Mouse (Mus musculus): ENCODE measurements around the gene Cabp2.
"Not testable (repeated sequence)": the region's sequence is repeated elsewhere in the genome, so short reads cannot be mapped to it uniquely, and the experiment has no call there.

Gene Cabp2

DNA sequence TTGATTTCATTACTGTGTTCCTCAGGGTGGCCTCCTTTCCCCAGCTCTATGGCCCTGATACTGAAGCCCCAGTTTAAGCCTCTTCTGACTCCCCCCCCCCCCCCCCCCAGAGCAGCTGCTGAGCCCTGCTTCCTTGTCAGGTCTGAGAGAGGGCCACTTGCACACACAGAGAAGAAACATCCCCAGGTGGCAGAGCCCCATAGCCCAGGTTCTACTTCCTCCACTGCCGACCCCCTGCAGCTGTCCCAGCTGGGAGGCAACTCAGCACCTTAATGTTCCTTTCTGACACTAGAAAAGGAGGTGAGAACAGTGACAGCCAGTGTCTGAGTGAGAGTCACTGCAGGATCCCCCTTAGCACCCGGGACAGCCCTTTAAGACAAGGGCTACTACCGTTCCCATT is 22.4 kb downstream of the Cabp2 start:
- DNase-seq = no peak

DNA sequence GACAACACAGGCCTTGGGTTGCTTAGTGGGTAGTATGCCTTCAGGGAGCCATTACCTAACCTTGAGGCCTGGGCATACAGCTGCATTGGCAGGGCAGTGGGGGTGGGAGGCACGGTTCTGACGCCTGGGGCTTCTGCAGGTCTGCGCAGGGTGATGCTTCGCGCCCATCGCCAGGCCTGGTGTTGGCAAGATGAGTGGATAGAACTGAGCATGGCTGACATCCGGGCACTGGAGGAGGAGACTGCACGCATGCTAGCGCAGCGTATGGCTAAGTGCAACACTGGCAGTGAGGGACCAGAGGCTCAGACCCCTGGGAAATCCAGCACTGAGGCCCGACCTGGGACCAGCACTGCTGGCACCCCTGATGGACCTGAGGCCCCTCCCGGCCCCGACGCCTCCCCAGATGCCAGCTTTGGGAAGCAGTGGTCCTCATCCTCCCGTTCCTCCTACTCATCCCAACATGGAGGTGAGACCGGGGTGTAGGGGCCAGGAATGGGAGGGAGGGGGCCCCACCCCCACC is 23.4 kb downstream of the Cabp2 start:
- DNase-seq = no peak

DNA sequence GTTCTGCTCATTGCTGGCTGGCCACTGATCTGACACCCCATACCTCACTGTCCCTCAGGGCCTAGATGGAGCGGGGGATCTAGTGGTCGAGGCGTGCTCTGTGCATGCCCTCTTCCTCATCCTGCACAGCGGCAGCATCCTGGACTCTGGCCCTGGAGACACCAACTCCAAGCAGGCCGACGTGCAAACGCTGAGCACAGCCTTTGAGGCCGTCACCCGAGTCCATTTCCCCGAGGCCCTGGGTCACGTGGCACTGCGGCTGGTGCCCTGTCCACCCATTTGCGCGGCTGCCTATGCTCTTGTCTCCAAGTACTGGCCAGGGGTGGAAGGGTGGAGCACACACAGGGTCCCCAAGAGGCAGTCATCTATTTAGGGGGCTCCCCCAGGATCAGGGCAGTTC is 25.3 kb downstream of the Cabp2 start:
- DNase-seq = no peak

DNA sequence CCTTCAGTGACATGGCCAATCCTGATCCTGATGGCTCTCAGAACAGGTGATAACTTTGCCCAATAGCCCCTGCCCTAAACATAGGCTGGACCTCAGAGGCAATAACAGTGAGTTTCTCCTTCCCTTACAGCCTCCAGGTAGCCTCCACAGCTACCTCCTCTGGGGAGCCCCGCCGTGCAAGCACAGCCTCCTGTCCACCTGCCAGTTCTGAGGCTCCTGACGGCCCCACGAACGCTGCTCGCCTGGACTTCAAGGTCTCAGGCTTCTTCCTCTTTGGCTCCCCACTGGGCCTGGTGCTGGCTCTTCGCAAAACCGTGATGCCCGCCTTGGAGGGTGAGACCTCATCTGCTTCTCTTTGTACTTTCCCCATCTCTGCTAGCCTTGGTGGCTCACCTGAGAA is 27.2 kb downstream of the Cabp2 start:
- DNase-seq = no peak

DNA sequence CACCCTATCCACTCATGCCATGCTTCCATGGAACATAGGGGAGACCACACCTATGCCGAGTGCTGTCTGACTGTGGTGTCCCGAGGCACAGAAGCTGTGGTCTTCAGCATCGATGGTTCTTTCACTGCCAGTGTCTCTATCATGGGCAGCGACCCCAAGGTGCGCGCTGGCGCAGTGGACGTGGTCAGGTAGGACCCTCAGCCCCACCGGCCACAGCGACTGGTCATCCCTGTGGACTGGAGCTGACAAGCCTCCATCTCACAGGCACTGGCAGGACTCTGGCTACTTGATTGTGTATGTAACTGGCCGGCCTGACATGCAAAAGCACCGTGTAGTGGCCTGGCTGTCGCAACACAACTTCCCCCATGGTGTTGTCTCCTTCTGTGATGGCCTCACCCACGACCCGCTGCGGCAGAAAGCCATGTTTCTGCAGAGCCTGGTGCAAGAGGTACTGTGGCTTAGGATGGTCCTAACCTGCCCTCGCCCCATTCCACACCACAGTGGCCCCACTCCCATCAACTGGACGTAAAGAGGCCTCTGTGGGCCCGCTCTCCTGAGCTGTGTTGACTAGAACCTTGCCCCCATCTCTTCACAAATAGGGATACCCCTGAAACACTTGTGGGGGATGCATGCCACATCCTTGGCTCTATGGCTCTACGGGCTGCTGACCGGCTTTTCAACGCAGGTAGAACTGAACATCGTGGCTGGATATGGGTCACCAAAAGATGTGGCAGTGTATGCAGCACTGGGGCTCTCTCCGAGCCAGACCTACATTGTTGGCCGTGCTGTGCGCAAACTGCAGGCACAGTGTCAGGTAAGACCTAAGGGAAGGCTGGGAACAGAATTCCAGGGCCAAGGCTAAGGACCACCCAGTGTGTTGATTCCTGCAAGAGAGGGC is 30.9 kb downstream of the Cabp2 start:
- DNase-seq = no peak

DNA sequence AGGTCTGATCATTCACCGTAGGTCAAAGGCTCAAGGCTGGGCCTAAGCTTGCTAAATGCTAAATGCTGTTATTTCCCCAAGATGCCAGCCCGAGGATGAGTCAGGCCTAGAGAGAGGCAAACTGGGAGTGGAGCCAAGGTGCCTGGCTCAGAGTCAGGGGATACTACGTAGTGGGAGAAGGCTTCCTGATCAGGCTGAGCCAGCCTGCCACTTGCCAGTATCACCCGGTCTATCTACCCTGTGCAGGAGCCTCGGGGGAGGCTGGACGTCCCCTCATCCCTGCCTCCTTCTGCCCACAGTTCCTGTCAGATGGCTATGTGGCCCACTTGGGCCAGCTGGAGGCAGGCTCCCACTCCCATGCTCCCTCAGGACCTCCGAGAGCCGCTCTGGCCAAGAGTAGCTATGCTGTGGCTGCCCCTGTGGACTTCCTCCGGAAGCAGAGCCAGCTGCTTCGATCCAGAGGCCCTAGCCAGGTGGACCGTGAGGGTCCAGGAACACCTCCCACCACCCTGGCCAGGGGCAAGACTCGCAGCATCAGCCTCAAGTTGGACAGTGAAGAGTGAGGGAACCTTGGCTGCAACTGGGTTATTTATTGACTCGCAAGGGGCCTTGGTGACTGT is 31.9 kb downstream of the Cabp2 start:
- DNase-seq = no peak

DNA sequence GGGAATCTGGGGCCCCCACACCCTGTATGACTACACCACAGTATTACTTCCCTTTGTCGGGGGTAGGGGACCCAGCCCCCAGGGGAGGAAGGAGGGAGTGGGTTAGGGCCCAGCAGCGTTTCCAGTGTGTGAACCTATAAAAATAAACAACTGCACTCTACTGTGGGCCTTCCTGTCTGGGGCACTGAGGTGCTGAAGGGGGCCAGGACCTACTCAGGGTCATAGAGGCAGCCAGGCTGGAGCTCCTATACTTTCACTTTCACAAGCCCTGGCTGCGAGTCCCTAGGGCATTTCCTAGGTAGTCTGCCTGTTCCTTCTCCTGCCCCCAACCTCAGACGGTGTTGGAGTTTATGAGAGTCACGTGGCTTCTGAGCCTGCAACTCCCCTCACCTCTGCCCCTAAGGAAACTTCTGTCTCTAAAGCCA is 32.4 kb downstream of the Cabp2 start:
- DNase-seq = no peak

DNA sequence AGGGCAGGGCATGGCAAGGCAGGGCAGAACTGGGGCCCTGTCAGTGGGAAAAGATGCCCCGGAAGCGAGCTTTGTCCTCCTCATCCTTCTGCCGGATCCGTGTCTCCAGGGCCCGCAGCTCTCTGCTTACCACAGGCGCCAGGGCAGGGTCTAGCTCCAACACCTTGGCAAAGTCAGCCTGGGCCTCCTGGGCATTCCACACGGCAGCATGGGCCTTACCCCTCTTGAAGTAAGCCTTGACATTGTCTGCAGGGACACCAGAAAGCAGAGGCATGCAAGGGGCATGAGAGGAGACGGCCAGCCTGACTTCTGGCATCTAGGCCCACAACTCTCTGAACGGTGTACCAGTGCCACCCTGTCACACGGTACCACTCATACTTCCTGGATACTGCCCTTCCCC is 33.2 kb downstream of the Cabp2 start:
- no peak for DNase-seq

DNA sequence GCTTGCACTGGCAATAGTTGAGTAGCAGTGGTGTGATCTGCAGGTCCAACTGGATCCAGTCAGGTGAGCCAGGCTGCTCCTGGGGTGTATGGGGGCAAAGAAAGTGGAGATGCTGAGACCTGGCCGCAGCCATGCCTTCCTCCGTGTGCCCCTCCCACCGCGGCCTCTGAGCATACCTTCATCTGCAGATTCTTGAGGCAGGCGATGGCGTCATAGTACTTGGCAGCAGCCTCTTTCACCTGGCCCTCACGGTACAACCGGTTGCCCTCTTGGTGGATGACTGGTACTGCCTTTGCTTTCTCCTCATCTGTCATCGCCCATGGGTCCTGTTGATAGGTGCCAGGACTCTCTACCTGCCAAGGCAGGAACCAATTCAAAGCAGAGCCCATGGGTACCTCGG is 33.8 kb downstream of the Cabp2 start:
- DNase-seq = no peak

DNA sequence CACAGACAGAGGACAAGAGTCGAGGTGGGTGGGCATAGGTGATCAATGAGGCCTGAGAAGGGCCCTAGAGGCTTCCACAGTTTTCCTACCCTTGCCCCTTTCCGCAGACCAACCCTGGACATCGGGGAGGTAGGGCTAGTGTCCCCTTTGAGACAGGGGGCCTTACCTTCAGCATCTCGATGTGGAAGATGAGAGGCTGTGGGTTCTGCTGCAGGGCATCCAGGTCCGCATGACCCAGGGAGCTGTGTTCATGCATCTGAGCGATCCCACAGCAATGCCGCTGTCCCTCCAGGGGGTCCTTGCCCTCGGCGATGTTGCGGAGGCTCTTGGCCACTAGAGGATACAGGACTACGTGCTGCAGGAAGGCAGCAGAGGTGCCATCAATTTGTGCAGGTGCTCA is 34.4 kb downstream of the Cabp2 start:
- DNase-seq = no peak

DNA sequence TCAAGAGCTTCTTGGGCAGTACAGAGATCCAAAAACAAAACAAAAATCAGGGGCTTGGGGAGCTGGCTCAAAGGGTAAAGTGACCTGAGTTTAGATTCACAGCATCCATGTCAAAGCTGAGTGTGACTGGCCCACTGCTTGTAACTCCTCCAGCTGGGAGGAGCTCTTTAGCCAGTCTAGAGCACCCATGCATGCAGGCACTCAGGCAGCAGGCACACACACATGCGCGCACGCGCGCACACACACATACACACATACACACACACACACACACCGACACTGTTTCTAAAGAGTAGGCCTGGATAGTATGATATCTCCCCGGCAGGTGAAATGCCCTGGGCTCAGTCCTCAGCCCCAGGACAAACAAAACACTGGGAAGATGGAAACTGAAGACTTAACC is 35.6 kb downstream of the Cabp2 start:
- DNase-seq = no peak

DNA sequence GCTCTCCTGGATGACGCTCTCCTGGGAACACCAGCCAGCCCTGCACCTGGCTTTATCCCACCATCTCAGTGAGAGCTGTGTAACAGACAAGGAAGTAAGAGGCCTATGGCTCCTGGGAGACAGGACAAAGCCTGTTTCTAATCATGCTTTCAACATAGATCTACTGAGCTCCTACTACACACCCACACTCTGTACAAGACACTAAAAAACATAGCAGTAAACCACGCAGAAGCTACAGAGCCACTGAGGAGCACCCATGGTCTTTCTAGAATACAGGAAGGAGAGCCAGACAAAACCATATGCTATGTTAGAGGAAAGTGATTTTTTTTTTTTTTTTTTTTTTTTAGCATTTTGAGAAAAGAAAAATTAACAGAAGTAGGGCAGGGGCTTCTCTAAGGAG is 37.0 kb downstream of the Cabp2 start:
- DNase-seq = no peak

DNA sequence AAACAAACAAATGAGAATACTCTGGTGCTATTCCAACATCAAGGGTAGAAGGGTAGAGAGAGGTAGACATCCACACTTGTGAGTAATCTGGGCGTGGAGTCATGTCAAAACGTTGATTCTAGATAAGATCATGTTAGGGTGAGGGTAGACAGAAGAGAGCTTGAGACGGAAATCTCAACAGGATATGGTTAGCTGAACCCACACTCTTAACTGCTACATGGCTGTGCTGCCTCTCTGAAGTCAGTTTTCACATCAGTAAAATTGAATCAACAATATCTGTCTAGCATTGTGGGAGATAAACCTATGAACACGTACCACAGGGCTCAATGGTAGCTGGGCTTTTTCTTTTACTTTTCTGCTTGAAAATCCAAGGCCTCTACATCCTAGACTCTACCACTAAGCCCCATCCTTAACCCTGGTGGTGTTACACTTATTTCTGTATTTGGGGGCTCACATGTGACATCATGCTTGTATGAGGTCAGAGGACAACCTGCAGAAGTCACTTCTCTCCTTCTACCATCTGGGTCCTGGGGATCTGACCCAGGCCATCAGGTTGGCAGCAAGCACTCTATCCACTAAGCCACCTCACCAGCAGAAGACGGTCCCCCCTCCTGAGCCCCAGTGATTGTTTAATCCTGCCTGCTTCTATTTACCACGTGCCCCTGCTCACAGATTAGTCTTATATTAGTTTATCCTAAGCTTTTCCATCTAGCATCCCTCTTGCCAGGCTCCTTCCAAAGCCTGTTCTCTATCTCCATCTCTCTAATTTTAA is 38.5 kb downstream of the Cabp2 start:
- peak; percentile 39 for DNase-seq

DNA sequence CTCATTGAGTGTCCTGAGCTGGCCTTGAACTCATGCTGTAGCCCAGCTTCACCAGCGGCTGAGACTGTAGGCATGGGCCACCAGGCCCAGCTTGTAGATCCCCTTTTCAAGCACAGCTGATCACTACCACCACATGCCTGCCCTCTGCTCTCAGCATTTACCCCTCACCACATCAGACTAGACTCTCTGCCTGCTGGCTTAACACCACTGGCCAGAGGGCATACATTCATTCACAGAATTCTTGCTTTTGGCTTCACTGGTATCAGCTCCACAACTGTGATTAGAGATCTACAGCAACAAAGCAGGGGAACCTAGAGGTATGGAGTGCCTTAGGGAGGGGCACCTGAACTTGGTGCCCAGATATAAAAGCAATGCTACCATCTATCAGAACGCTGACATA is 39.1 kb downstream of the Cabp2 start:
- DNase-seq = no peak

DNA sequence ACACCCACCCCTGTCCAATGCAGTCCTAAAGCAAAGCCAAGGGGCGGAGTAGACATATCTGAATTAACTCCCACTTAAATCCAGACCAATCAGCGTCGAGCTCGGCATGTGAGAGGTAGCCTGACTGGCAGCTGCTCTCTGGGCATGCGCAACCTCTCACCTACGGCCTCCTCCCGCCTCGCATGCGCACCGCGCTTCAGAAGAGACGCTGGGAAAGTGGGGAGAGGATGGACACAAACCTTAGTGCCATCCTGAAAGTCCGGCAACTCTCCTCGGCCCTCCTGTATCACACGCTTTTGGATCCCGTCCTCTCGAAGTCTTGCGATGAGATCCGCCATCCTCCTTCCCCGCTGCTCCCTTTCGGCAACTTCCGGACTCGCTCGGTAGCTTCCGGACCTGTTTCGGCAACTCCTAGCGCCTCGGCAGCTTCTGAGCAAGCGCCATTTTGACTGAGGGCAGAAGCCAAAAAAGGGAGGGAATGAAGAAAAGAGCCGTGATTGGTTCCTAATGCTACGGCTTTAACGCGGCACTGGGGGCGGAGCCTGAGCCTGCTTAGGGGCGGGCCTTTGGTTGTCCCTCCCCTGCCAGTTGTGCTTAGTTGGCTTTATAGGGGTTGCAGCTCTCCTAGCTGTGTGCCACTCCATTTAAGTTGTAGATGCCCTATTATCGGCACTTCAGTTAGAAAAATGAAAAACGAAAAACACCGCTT is 39.9 kb downstream of the Cabp2 start:
- DNase-seq = peak; percentile 99

DNA sequence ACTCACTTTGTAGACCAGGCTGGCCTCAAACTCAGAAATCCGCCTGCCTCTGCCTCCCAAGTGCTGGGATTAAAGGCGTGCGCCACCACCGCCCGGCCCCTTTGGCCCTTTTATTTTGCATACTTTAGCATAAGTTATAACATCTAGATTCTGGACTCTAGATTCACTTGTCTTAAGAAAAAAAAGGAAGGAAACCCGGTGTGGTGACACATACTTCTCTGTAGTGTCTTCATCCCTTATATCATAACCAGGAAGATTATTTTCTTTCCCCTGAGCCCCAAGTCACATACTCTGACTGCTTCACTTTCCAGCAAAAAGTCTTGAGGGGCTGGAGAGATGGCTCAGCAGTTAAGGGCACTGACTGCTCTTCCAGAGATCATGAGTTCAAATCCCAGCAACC is 40.5 kb downstream of the Cabp2 start:
- DNase-seq = not testable (repeated sequence)

DNA sequence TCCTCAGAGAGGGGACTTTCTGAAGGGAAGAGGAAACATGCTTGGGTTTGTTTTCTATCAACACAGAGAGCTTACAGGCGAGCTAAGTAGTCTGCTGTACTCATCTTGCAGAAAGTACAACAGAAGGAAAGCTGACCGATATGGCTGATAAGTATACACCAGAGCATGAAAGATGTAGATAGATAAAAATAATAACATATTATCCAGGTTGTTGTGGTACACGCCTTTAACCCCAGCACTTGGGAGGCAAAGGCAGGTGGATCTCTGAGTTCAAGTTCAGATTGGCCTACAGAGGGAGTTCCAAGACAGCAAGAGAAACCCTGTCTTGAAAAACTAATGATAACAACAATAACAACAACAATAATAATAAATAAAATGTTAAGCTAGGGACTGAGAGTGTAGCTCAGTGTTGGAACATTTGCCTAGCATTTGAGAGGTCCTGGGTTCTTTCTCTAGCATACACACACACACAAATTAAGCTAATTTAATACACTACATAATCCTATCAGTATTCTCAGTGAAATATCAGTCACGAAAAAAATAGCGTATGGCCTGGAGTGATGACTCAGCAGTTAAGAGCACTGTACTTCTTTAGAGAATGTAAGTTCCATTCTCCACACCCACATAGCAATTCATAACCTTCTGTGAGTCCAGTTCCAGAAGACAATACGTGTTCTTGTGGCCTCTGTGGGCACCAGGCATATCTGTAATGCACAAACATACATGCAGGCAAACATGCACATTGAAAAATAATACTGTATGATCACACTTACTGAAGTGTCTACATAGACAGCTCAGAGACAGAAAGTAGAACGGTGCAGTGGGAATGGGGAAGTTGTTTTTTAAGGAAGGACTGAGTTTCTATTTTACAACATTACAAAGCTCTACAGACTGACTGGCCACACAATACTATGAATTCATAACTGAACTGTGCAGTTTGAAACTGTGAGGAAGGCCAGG is 41.3 kb downstream of the Cabp2 start:
- DNase-seq = no peak

DNA sequence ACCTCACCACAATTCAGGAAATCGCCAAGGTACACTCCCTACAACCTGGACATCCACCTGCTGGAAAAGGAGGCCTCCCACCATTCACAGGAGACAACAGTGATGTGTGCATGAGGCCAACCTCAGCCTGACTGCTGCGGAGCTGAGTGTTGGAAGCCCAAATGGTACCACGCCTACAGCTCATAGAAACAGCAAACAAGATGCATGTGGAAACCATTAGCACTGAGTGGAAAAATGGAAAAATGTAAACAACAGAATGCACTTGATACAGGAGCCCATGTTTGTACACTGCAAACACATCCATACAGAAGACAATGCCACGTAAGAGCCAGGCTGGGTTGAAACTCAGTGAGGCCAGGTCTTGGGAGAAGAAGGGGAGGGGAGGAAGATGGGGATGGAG is 43.1 kb downstream of the Cabp2 start:
- no peak for DNase-seq

DNA sequence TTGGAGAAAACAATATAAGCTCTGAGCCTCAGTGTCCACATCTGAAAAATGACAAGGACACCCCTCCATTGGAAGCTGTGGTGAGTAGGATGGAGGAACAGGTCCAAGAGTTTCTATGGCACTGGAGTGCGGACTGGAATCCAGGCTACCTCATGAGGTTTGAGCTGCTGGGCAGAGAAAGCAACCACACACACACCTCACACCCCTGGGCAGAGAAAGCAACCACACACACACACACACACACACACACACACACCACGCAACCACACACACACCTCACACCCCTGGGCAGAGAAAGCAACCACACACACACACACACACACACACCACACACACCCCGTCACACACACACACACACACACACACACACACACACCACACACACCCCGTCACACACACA is 43.9 kb downstream of the Cabp2 start:
- peak; percentile 35 for DNase-seq

DNA sequence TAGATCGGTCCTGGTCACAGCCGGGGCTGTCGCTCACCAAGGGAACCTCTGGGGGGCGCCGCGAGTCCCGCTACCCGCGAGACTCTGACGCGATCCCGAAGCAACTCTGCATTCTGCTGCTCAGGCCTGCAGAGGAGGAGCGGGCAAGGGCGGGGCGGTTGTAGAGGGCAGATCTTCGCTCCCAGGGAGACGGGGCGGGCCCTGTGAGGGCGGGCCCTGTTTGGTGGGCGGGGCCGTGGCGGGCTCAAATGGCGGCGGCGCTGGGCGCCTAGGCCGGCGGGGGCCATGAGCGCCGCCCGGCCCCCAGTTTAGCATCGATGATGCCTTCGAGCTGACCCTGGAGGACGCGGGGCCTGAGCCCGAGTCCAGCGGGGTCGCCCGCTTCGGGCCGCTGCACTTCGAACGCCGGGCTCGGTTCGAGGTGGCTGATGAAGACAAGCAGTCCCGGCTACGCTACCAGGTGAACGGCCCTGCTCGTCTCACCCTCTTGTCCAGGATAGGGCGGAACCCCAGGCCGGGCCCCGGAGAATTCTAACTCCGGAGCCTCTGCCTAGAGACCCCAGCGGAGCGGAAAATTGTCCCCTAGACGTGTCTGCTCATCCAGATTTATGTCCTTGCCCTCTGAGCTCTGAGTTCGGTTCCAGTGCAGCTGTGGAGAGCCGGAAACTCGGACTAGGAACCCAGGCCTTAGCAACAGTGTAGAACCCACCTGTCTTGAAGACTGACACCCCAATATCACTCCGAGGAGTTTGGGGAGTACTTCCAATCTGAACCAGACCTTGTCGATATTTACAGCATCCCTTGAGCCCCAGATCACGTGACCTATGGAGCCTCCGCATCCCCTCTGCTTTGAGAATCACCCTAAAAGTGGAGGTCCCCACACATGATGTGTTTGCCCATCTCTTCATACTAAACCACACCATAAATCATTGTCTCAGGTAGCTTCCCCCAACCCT is 44.6 kb downstream of the Cabp2 start, which contains the start of gene Aip:
Aip (minus strand) TSS at position 118 of the 956 bp plus-strand sequence.
- DNase-seq = peak; percentile 99
